Comparison of ENCODE assay signal across 42 mouse cellular contexts in the genomic region with DNA sequence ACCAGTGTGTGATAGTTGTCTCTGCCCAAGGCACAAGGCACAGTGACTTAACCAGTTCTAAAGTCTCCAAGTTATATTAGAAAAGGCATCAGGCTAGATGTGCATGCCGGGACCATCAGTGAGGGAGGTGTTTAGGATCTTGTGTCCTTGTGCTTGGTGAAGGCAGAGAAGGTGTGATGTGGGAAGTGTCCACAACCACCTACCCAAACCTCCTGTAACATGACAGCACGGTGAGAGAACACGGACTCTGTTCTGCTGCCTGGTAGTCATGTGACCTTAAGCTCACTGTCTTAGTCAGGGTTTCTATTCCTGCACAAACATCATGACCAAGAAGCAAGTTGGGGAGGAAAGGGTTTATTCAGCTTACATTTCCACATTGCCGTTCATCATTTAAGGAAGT. TPM values are rescaled to one million over a fixed set of nuclear protein-coding genes. Genes with fewer than 3 reads are reported as not detected.
A peak's percentile ranks its signal among the peaks of the same experiment; 100 is the strongest.
DNase-seq lines count a peak whose midpoint lies in the region; ATAC-seq and TF ChIP-seq lines count a peak whose summit lies in the region.
"Had no signal": no experiment of that assay in that cellular context is flagged by ENCODE, and none has a peak within 500 bp of the region (broad histone marks: within the 10 kb centered on the region; RNA-seq: fewer than 3 reads in every experiment).

No protein-coding gene starts in this region.

- intact Hi-C loops in heart, postnatal 25 days (cut with DNase I) = loop anchor here (10.0 kb wide), 1 partner anchor 471 kb away; no protein-coding TSS in a partner anchor

- ATAC-seq in heart, embryonic 13.5 days (ENCODE audit: extremely low read depth, insufficient number of reproducible peaks, low FRiP score, low TSS enrichment) = no peak
- no peak for ATAC-seq in megakaryocyte, adult 5-6 weeks (ENCODE audit: poor library complexity, severe bottlenecking)
- ATAC-seq in heart, postnatal 0 days (ENCODE audit: insufficient read depth, low read depth) = no peak
- ATAC-seq: forebrain, embryonic 16.5 days; inflammation-experienced regulatory T-cells, adult 6 months; midbrain, embryonic 15.5 days had no signal

- no peaks in the 10 kb centered on the region for H3K9me3 ChIP-seq in heart, embryonic 13.5 days
- H3K9me3 ChIP-seq in megakaryocyte, embryonic 14.5 days = no peaks in the 10 kb centered on the region
- H3K9me3 ChIP-seq in heart, postnatal 0 days (replicated peaks; ENCODE audit: control insufficient read depth, low read length) = no peaks in the 10 kb centered on the region
- H3K9me3 ChIP-seq: hindbrain, embryonic 15.5 days; midbrain, embryonic 10.5 days; midbrain, embryonic 15.5 days had no signal

- peak overlapping the region; percentile 100 for H3K27ac ChIP-seq in heart, embryonic 13.5 days (replicated peaks)
- H3K27ac ChIP-seq in heart, postnatal 0 days (ENCODE audit: low read depth) = peak overlapping the region; percentile 99; the same call in 1 of the 2 replicates
- H3K27ac ChIP-seq: hindbrain, embryonic 15.5 days; macrophage; midbrain, embryonic 10.5 days; midbrain, embryonic 15.5 days; stomach, postnatal 0 days had no signal

- H3K36me3 ChIP-seq in heart, embryonic 13.5 days = peaks cover 39% of the 10 kb centered on the region
- H3K36me3 ChIP-seq in megakaryocyte, embryonic 14.5 days (replicated peaks; ENCODE audit: low read length) = peaks cover 45% of the 10 kb centered on the region
- H3K36me3 ChIP-seq in heart, postnatal 0 days (replicated peaks; ENCODE audit: control insufficient read depth, insufficient read depth, low read length) = peaks cover 32% of the 10 kb centered on the region
- H3K36me3 ChIP-seq: hindbrain, embryonic 15.5 days; midbrain, embryonic 10.5 days; midbrain, embryonic 15.5 days had no signal

- H3K4me3 ChIP-seq in heart, embryonic 13.5 days = peak overlapping the region; percentile 70
- peak overlapping the region; percentile 91 for H3K4me3 ChIP-seq in megakaryocyte, embryonic 14.5 days (replicated peaks)
- peak overlapping the region; percentile 77 for H3K4me3 ChIP-seq in heart, postnatal 0 days (ENCODE audit: low read depth, low read length)
- H3K4me3 ChIP-seq: erythroblast, embryonic 14.5 days; hindbrain, embryonic 15.5 days; midbrain, embryonic 10.5 days; midbrain, embryonic 15.5 days had no signal

- H3K4me1 ChIP-seq in heart, embryonic 13.5 days = peaks cover 58% of the 10 kb centered on the region
- H3K4me1 ChIP-seq in megakaryocyte, embryonic 14.5 days = peaks cover 81% of the 10 kb centered on the region
- peaks cover 27% of the 10 kb centered on the region for H3K4me1 ChIP-seq in heart, postnatal 0 days (ENCODE audit: control insufficient read depth, insufficient read depth)
- H3K4me1 ChIP-seq: hindbrain, embryonic 15.5 days; midbrain, embryonic 15.5 days had no signal

- 40% methylated on average over 4 of the region's 4 CpGs for WGBS in heart, embryonic 13.5 days
- WGBS in heart, postnatal 0 days = 41% methylated on average over 4 of the region's 4 CpGs

- H3K4me2 ChIP-seq in heart, embryonic 13.5 days = peak overlapping the region; percentile 73
- H3K4me2 ChIP-seq in heart, postnatal 0 days (ENCODE audit: low read depth, low read length) = peak overlapping the region; percentile 72
- H3K4me2 ChIP-seq: hindbrain, embryonic 15.5 days; midbrain, embryonic 15.5 days had no signal

- peak; percentile 83 for DNase-seq in heart, adult 11 months
- DNase-seq in heart, adult 18-20 months = no peak
- DNase-seq in heart, postnatal 25 days (ENCODE audit: low spot score) = no peak
- DNase-seq in heart, postnatal 0 days (ENCODE audit: low spot score) = no peak
- no peak for DNase-seq in layer of hippocampus, postnatal 36 days
- DNase-seq: adrenal gland, postnatal 25 days; cerebellum, adult 2 months; cerebellum, postnatal 14 days; gastrocnemius, postnatal 25 days; kidney, adult 11 months; kidney, postnatal 14 days; layer of hippocampus, adult 9-11 months; liver; lung, adult 18-20 months; lung, postnatal 10 days; right cerebral cortex, postnatal 4 days; thymus, adult 2 months; thymus, postnatal 36 days had no signal

- no peak for TF ChIP-seq CTCF in heart, postnatal 0 days (IDR thresholded peaks at IDR 0.05; ENCODE audit: low read depth)

- H3K27me3 ChIP-seq in heart, embryonic 13.5 days (replicated peaks) = no peaks in the 10 kb centered on the region
- no peaks in the 10 kb centered on the region for H3K27me3 ChIP-seq in megakaryocyte, embryonic 14.5 days (replicated peaks)
- H3K27me3 ChIP-seq in heart, postnatal 0 days (ENCODE audit: control insufficient read depth, insufficient read depth, low read length) = no peaks in the 10 kb centered on the region
- H3K27me3 ChIP-seq: hindbrain, embryonic 15.5 days; midbrain, embryonic 15.5 days had no signal

- H3K9ac ChIP-seq in heart, embryonic 13.5 days = peak overlapping the region; percentile 98
- H3K9ac ChIP-seq in heart, postnatal 0 days (replicated peaks; ENCODE audit: low read depth, low read length) = peak overlapping the region; percentile 93
- H3K9ac ChIP-seq: hindbrain, embryonic 15.5 days; midbrain, embryonic 15.5 days had no signal

- no peak for TF ChIP-seq EP300 in heart, postnatal 0 days (IDR thresholded peaks at IDR 0.05; ENCODE audit: low read depth)

RNA-seq across cellular contexts. Expression of gene Popdc2, which starts 4.2 kb away (rescaled TPM):
- total RNA-seq in heart, adult 18-20 months (2021) = 100 to 1,000 TPM; 515 to 590 TPM
- polyA plus RNA-seq in heart, embryonic 13.5 days (2015; fragmentation: Nextera tagmentation; extraction: Ambion mirVana) = 298 and 317 TPM in 2 replicates
- 100 to 1,000 TPM; 481 to 520 TPM for total RNA-seq in heart, postnatal 25 days (2021)
- 2.8 and 5.0 TPM in 2 replicates for polyA plus RNA-seq in megakaryocyte, embryonic 14.5 days (2012; ENCODE audit: insufficient read depth, low replicate concordance)
- total RNA-seq in megakaryocyte, adult 5-6 weeks (2015) = 0.38 and 3.9 TPM in 2 replicates
- 1.8 TPM in 1 of 2 replicates, not detected in the other for total RNA-seq in megakaryocyte, adult 5-6 weeks (2017)
- 982 and 1,104 TPM in 2 replicates for total RNA-seq in heart, postnatal 0 days (2014; rRNA removed; ENCODE audit: low replicate concordance)
- polyA plus RNA-seq in heart, postnatal 0 days (2015; fragmentation: Nextera tagmentation; extraction: Ambion mirVana) = 564 and 675 TPM in 2 replicates
- total RNA-seq in layer of hippocampus, postnatal 36 days (2021) = under 1 TPM; 0.50 to 0.63 TPM
- polyA plus RNA-seq: macrophage had no signal

RNA-seq across cellular contexts. Expression of gene Gm21987, which starts 19.4 kb away (rescaled TPM):
- 1 to 10 TPM in 1 of 2 experiments, not detected in 1; 1.4 TPM for total RNA-seq in heart, adult 18-20 months (2021)
- polyA plus RNA-seq in heart, embryonic 13.5 days (2015; fragmentation: Nextera tagmentation; extraction: Ambion mirVana) = 5.1 and 5.7 TPM in 2 replicates
- total RNA-seq in heart, postnatal 25 days (2021) = not detected
- 272 and 1,896 TPM in 2 replicates for polyA plus RNA-seq in megakaryocyte, embryonic 14.5 days (2012; ENCODE audit: insufficient read depth, low replicate concordance)
- total RNA-seq in megakaryocyte, adult 5-6 weeks (2015) = not detected in 2 replicates
- not detected in 2 replicates for total RNA-seq in megakaryocyte, adult 5-6 weeks (2017)
- not detected in 2 replicates for total RNA-seq in heart, postnatal 0 days (2014; rRNA removed; ENCODE audit: low replicate concordance)
- 5.1 and 6.2 TPM in 2 replicates for polyA plus RNA-seq in heart, postnatal 0 days (2015; fragmentation: Nextera tagmentation; extraction: Ambion mirVana)
- total RNA-seq in layer of hippocampus, postnatal 36 days (2021) = not detected
- total RNA-seq: adrenal gland, adult 18-20 months; adrenal gland, postnatal 25 days; gastrocnemius, postnatal 25 days; hematopoietic stem cell, adult 5-6 weeks; left cerebral cortex, adult 18-20 months; left cerebral cortex, postnatal 14 days; neutrophil, adult 5-6 weeks had no signal
- polyA plus RNA-seq: brain, embryonic 14.5 days; cerebellum, adult 2 months; cortical plate, adult 2 months; embryonic facial prominence, embryonic 14.5 days; forebrain, embryonic 11.5 days; forebrain, embryonic 16.5 days; hindbrain, embryonic 15.5 days; inflammation-experienced regulatory T-cells, adult 6 months; kidney, embryonic 14.5 days; limb, embryonic 11.5 days; macrophage; midbrain, embryonic 10.5 days; midbrain, embryonic 15.5 days; neural tube, embryonic 11.5 days; spleen, adult 2 months; stomach, postnatal 0 days; thymus, adult 2 months had no signal

RNA-seq across cellular contexts. Expression of gene Cox17, which starts 19.4 kb away (rescaled TPM):
- 100 to 1,000 TPM; 345 to 380 TPM for total RNA-seq in heart, adult 18-20 months (2021)
- polyA plus RNA-seq in heart, embryonic 13.5 days (2015; fragmentation: Nextera tagmentation; extraction: Ambion mirVana) = 237 and 277 TPM in 2 replicates
- total RNA-seq in heart, postnatal 25 days (2021) = 100 to 1,000 TPM; 261 to 277 TPM
- 25.9 and 292 TPM in 2 replicates for polyA plus RNA-seq in megakaryocyte, embryonic 14.5 days (2012; ENCODE audit: insufficient read depth, low replicate concordance)
- total RNA-seq in megakaryocyte, adult 5-6 weeks (2015) = 89.3 and 106 TPM in 2 replicates
- total RNA-seq in megakaryocyte, adult 5-6 weeks (2017) = 210 and 268 TPM in 2 replicates
- total RNA-seq in heart, postnatal 0 days (2014; rRNA removed; ENCODE audit: low replicate concordance) = 84.7 and 177 TPM in 2 replicates
- polyA plus RNA-seq in heart, postnatal 0 days (2015; fragmentation: Nextera tagmentation; extraction: Ambion mirVana) = 579 and 627 TPM in 2 replicates
- 100 to 1,000 TPM; 120 to 146 TPM for total RNA-seq in layer of hippocampus, postnatal 36 days (2021)

RNA-seq across cellular contexts. Expression of gene Maats1, which starts 24.3 kb away (rescaled TPM):
- total RNA-seq in heart, adult 18-20 months (2021) = under 1 TPM in 1 of 2 experiments, not detected in 1; 0.13 TPM
- polyA plus RNA-seq in heart, embryonic 13.5 days (2015; fragmentation: Nextera tagmentation; extraction: Ambion mirVana) = 0.16 TPM in 1 of 2 replicates, not detected in the other
- total RNA-seq in heart, postnatal 25 days (2021) = not detected
- polyA plus RNA-seq in megakaryocyte, embryonic 14.5 days (2012; ENCODE audit: insufficient read depth, low replicate concordance) = not detected in 2 replicates
- total RNA-seq in megakaryocyte, adult 5-6 weeks (2015) = not detected in 2 replicates
- total RNA-seq in megakaryocyte, adult 5-6 weeks (2017) = not detected in 2 replicates
- not detected in 2 replicates for total RNA-seq in heart, postnatal 0 days (2014; rRNA removed; ENCODE audit: low replicate concordance)
- 0.10 and 0.15 TPM in 2 replicates for polyA plus RNA-seq in heart, postnatal 0 days (2015; fragmentation: Nextera tagmentation; extraction: Ambion mirVana)
- 1 to 10 TPM in 1 of 2 experiments, under 1 TPM in 1; 0.95 to 1.4 TPM for total RNA-seq in layer of hippocampus, postnatal 36 days (2021)
- total RNA-seq: gastrocnemius, postnatal 25 days; hematopoietic stem cell, adult 5-6 weeks; neutrophil, adult 5-6 weeks had no signal
- polyA plus RNA-seq: erythroblast, embryonic 14.5 days; kidney, embryonic 14.5 days; macrophage had no signal

Comparison
In these comparisons a context has a peak if more than half of its experiments do, and no peak if none do; other contexts are left out.
1. RNA of gene Popdc2, which starts 4.2 kb away (total RNA-seq): 982 to 1,104 TPM in heart, postnatal 0 days, 515 to 590 TPM in heart, adult 18-20 months and 481 to 520 TPM in heart, postnatal 25 days; 0.50 to 0.63 TPM in layer of hippocampus, postnatal 36 days and 0.38 to 3.9 TPM in megakaryocyte, adult 5-6 weeks; every median in the first group is over 10 times any median in the second.
2. Peak in every context shown above with its lines, with median percentiles within 50 percentile points of each other: H3K4me3 ChIP-seq.